Mouse (Mus musculus) left cerebral cortex, adult 18-20 months (tissue): Measurements from ENCODE around the gene Gm10490. TPM values are rescaled to one million over a fixed set of nuclear protein-coding genes. Genes with fewer than 3 reads are reported as not detected.
"Not testable (repeated sequence)": the region's sequence is repeated elsewhere in the genome, so short reads cannot be mapped to it uniquely, and the experiment has no call there.

Experiments
- DNase-seq, 2 experiments: peaks; one replicate each; pipeline ENCODE4 v3.0.0; 2021 to 2022; ENCODE audit warnings: low spot score in 2 of 2, mixed read lengths in 1 of 2
- long read RNA-seq, 2 experiments: library from polyadenylated mRNA; stranded (forward); transcript quantifications; one replicate each; pipeline ENCODE4 v2.0.0; 2021
- total RNA-seq, 2 experiments: library from RNA; stranded (reverse); gene quantifications; 2 replicates each; pipeline ENCODE4 v1.2.3; 2021

The Gm10490 gene
- total RNA-seq = not detected
- long read RNA-seq, experiment 1 = 0 reads
- long read RNA-seq, experiment 2 = 0 reads

- not testable (repeated sequence) for DNase-seq
Observed at GRCm38 (mm10) chrX:7909242-7909641, at the start of gene Gm10490. Gm10490 (plus strand) TSS chrX:7909542.

GRCm38 (mm10) chrX:7863181-7863580 lies 46.2 kb upstream of the Gm10490 start:
- no peak for DNase-seq

DNA sequence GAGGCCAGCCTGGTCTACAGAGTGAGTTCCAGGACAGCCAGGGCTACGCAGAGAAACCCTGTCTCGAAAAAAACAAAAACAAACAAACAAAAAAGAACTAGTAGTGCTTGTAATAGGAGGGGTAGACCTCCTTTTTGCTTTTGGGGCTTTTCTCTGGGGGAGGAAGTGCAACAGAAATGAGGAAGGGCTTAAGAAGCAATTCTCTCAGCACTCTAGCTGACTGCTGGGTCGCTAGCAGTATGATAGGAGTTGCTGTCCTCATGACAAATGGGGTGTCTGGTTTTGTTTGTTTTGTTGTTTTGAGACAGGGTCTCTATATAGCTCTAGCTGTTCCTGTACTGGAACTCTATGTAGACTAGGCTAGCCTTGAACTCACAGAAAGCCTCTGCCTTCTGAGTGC lies 44.8 kb upstream of the Gm10490 start:
- DNase-seq = no peak

- no peak for DNase-seq
Observed at GRCm38 (mm10) chrX:7865343-7865742, 44.0 kb upstream of the Gm10490 start.

DNA sequence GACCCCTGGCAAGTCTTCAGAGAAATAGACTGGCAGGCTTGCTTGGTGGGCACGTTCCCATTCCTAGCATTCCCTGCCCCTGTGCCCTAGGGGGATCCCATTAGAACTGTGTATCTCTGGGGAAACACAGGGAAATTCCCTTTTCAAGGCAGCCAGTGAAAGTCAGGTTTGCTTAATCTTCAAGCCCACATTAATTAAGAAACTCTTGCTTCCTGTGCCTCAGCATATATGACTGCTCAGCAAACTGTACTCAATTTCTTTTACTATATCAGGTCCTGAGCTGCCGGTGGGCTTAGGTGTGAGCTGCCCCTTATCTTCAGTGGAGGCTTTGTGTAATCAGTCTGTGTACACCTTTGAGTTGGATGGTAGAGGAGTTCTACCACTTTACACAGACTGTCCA lies 43.6 kb upstream of the Gm10490 start:
- DNase-seq = no peak

DNA sequence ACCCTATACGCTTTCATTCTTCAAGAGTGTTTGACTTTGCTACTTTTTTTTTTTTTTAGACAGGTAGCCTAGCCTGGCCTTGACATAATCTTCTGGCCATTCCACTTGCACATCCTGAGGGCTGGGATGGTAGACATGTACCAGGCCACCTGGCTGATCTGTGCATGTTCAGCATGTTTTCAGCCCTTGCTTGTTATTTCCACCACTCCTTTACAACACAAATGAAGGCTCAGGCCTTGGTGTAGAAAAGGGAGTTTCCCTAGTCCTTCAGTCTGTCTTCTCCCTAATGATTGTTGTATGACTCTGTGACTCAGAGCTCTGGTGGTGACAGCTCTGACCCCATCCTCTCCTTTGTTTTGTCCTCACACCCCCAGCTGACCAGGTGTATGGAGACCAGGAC lies 42.2 kb upstream of the Gm10490 start:
- no peak for DNase-seq

GRCm38 (mm10) chrX:7868506-7868905 lies 40.8 kb upstream of the Gm10490 start:
- no peak for DNase-seq

- no peak for DNase-seq
Observed at GRCm38 (mm10) chrX:7869826-7870225, 39.5 kb upstream of the Gm10490 start.

GRCm38 (mm10) chrX:7878007-7878419 lies 31.3 kb upstream of the Gm10490 start, which contains the start of gene Pim2:
Pim2 (plus strand) TSS chrX:7878262.
- peak; percentile 65 to 84 for DNase-seq

DNA sequence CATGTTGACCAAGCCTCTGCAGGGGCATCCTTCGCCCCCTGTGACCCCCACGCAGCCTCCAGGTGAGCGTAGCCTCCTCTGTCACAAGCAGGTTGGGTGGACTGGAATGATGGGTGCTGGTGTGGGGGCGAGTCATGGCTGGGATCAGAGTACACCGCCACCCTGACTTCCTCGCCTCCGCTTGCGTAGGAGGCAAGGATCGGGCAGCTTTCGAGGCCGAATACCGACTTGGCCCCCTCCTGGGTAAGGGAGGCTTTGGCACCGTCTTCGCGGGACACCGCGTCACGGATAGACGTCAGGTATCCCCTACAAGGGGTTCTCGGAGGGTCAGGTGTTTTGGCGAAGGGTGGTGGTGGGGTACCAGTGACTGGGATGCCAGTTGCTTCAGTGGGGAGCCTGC lies 30.8 kb upstream of the Gm10490 start:
- DNase-seq = peak; percentile 9 to 32

GRCm38 (mm10) chrX:7879819-7880218 lies 29.5 kb upstream of the Gm10490 start:
- DNase-seq = peak; percentile 50 to 51

DNA sequence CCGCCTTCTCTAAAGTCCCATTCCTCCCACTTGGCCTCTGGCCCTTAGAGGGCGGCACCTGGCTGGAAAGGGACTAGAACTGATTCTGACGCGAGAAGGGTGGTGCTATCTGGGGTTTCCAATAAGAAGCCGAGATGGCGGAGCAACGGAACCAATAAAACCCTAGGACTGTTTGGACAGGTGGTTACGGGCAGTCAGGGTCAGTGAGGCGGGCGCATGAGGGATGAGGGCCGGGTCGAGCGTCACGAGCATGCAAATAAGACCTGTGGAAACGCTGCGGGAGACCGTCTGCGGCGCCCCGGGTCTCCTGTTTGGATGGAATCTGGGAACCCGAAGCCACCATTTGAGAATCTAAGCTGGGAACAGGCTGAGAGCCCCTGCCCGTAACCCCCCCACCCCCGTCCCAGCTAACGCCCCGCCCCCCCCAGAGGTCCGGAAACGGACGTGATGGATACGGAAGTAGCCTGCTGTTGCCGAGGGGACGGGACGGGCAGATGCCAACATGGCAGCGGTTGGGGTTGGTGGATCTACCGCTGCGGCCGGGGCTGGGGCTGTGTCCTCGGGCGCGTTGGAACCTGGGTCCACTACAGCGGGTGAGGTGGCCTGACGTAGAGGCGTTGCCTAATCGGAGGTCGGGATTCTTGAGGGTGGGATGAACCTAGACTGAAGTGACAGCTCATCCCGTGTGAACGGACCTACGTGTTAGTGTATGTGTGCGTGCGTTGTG lies 25.3 kb upstream of the Gm10490 start, which contains the start of gene Slc35a2:
Gene Slc35a2, plus strand, starts transcription at position 188 of the 727 bp plus-strand sequence.
- peak; percentile 60 to 75 for DNase-seq

DNA sequence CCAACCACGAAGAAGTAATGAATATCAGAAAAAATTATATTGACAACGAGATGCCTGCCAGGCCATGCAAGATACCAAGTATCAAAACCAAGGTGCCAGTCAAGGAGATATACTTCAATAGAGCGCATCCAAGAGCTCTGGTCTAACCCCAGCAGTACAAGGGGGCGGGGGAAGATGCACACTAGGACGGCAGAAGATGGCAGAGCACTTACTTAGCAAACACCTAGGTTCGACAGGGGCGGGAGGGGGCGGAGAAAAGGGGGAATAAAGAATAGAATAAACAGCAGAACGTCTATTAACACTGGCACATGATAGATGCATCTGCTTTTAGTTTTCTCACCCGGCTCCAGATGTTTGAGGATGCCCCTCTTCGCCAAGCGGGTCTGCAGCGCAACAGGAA lies 11.1 kb upstream of the Gm10490 start:
- DNase-seq = no peak

DNA sequence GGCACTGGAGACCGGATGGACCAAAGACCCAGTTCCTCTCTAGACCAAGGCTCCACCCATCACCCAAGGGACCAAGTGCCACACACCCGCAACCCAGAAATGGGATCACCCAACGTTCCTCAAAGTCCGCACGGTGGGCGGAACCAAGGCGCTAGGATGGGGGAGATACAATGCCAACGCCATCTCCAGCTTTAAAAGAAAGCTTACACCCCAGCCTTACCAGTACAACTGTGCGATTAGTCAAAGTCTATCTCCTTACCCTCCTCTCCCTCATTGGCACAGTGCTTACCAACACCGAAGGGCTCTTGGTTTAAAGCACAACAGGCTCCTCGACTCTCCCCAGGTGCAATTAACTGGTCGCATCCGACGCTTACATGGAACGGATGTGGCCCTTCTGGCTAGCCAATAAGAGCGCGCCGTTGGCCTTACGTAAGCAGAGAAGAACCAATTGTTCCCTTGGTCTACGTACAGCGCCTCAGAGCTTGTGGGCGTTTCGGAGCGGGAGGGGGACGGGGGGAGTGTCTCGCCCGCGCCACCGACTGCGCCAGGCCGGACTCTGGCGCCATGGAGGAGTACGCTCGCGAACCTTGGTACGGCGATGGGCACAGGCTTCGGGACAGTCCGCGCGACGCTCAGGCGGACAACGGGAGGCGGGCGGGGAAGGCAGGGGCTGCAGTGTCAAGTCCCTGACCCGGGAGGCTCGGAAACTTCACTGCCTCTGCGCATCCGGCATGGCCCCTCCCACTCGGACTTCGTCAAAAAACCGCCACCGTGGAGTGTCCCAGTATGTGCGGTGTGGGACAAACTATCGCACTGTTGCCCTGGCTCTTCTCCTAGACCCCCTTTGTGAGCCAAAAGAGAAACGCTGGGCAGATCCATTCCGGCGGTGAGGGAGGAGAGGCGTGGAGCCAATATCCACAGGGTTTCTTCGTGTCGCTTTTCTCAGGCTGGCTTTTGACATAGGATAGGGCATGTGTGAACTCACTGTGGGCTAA lies 10.2 kb upstream of the Gm10490 start, which contains the start of the genes Pqbp1 and Timm17b:
Gene Pqbp1, minus strand, starts transcription at position 390 of the 995 bp plus-strand sequence.
Gene Timm17b, plus strand, starts transcription at position 478 of the 995 bp plus-strand sequence.
- DNase-seq = peak; percentile 83 to 87

GRCm38 (mm10) chrX:7904441-7904840 lies 4.9 kb upstream of the Gm10490 start:
- DNase-seq = no peak

DNA sequence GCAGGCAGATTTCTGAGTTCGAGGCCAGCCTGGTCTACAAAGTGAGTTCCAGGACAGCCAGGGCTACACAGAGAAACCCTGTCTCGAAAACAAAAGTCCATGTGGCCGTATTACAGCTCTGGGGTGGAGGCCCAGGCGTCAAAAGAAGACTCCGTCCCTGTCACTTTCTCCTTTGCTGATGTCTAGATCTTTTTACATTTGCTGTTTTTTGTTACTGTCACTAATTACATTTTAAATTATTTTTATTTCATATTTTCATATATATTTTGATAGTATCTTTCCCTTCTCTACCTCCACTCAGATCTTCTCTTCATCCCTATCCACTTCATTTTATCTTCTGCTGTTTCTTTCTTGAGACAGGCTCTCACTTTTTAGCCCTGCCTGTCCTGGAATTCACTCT lies 1.6 kb upstream of the Gm10490 start, which contains the start of gene Gm10491:
Gene Gm10491, minus strand, starts transcription at position 101 of the 400 bp plus-strand sequence.
- no peak for DNase-seq

- DNase-seq = no peak
Observed at GRCm38 (mm10) chrX:7910473-7910872, 1.1 kb downstream of the Gm10490 start.

- not testable (repeated sequence) for DNase-seq
Observed at GRCm38 (mm10) chrX:7915669-7916068, 6.3 kb downstream of the Gm10490 start.

DNA sequence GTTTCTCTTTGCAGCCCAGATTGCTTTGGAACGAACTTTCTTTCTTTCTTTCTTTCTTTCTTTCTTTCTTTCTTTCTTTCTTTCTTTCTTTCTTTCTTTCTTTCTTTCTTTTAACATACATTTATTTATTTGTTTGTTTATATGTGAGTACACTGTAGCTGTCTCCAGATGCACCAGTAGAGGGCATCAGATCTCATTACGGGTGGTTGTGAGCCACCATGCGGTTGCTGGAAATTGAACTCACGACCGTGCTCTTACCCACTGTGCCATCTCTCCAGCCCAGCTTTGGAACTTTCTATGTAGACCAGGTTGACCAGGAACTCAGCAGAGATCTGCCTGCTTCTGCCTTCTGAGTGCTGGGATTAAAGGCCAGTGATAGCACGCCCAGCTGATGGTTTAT lies 8.6 kb downstream of the Gm10490 start:
- not testable (repeated sequence) for DNase-seq

DNA sequence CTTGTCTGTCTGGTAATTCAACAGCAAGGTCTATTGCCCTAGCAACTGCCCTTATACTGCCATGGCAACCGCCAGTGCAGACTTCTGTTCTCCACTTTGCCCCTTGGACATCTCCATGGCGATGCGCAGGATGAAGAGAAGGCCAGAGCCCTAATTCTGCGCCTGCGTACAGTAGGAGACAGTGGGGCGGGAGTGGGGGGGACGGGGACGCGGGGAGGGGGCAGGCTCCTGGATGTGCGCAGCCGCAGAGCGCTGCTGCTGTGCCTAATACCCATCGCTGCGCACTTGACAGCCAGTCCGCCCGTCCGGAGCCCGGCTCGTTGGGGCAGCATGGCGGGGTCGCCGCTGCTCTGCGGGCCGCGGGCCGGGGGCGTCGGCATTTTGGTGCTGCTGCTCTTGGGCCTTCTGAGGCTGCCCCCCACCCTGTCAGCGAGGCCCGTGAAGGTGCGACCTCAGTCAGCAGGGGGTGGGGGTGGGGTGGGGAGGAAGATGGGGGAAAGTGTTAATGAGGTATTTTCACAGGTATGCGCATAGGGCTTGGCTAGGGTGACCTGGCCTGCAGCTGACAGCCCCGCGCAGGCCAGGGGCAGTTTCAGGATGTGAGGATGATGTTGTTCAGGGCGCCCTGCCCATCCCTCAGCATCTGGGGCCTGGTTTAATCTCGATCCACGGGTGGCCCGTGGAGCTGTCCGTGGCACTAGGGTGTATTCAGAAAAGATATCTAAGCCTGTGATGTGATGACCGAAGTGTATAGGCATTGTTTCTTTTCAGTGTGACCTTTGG lies 10.4 kb downstream of the Gm10490 start, which contains the start of gene Pcsk1n:
Gene Pcsk1n, plus strand, starts transcription at position 222 of the 783 bp plus-strand sequence.
- peak; percentile 43 to 46 for DNase-seq
